Mouse (Mus musculus) layer of hippocampus, adult 9-10 months (tissue): ENCODE data around the gene St6galnac3.

Experiments used
- DNase-seq: peaks from one replicate; pipeline ENCODE4 v3.0.0; 2022; ENCODE audit warnings: low spot score

The St6galnac3 gene

DNA sequence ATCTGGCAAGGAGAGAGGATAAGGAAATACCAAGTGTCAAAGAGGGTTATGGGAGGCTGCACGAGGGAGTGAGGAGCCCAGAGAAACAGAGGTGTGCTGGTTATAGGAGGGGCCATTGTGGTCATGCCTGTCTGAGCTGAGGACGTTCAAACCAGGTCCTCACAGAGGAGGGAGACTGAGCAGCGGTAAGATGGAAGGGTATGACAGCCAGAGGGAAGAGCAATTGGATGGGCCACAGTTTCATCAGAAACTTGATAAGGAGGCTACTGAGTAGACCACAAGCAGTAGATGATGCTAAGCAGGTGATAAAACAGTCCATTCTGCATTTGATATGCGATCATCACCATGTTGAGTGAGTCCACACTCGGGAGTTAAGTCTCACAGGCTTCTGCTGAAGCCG is 212.4 kb downstream of the St6galnac3 start:
- no peak for DNase-seq

DNA sequence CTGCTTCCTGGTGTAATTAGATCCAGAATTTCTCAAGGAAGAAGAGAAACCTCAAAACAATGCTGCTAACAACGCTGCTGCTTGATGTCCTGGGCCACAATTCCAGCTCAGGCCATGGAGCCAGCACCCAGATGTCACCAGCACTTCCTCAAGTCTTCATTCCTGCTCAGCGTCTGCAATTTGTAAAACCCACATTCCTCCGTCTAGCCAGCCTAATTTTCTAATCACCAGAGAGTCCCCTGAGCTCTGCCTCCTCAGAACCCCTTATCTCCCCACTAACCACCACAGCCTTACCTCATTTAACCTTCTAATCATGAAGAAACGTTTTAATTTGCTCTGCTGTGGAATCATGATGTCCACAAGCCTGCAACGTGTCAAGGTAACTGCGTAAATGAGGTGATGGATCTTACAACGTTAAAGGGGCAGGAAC is 213.8 kb downstream of the St6galnac3 start:
- no peak for DNase-seq

DNA sequence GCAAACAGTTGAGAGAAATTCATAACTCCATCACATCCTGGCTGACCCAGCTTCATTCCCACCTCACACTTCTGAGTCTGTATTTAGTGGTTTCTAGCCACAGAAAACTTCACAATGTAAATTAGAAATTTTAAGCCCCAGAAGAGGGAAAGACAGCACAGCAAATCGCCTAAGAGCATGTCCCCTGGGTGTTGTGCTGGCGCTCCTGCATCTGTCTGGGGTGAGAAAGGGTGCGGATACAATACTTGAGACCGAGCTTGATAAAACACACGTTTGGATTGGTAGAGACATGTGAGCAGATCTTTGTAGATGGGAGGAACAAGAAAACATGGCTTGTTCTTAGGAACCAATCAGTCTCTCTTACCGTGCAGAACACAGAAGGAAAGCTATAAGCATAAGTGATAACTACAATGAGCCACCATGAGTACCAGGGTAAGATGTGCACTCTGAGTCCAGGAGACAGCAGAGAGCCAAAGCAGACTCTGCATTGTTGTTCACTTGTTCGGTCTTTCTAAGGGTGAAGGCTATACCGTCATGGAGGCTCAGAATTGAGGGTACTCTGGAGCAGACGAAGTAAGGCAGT is 214.8 kb downstream of the St6galnac3 start:
- no peak for DNase-seq

DNA sequence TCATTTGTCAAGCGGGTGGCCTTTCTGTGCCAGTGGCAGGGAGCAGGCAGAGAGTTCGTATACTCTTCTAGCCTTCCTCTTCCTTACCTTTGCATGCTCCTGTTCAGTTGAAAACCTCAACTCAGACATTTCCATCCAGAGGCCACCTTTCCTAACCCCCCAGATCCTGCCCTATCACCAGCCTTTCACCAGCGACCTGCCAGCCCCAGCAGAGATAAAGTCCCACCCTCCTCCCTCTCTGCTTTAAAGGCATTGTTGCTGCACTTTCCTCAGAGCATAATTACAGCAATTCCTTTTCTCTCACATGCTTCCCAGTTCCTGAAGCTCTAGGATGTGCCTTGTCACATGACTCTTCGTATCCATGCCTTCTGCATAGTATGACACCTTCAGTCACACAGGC is 215.3 kb downstream of the St6galnac3 start:
- DNase-seq: no peak

DNA sequence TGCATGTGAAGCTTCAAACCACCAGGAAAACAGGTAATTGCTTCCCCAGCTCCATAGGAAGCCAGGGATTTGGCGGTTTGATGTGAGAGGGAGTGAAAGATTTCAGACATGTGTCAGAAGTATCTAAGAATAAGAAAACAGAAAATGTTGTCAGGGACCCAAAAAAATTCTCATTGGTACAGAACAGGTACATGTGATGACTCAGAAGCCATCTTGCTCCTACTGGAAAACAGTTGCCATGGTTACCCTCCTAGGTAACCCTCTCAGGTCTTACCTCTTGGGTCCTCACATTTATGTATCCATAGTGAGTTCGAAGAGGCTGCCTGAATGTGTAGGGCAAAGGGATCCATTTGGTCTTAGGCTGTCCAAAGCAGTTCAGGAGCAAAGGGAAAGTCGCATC is 215.9 kb downstream of the St6galnac3 start:
- DNase-seq: no peak

DNA sequence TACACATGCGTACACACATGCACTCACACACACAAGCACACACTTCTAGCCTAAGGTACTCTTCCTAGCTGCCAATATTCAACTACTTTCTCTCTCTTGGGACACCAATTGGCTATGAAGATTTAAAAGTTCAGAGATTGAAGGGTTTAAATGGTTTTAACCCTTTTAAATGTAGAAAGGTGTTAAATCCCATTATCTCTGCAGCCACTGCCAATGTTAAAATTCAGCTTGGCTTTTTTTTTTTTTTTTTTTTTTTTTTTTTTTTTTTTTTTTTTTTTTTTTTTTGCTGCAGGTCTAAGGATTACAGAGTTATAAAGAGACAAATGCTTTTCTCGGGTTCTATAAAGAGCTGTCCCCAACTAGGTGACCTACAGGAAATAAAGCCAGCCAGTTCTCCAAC is 216.4 kb downstream of the St6galnac3 start:
- DNase-seq: no peak

DNA sequence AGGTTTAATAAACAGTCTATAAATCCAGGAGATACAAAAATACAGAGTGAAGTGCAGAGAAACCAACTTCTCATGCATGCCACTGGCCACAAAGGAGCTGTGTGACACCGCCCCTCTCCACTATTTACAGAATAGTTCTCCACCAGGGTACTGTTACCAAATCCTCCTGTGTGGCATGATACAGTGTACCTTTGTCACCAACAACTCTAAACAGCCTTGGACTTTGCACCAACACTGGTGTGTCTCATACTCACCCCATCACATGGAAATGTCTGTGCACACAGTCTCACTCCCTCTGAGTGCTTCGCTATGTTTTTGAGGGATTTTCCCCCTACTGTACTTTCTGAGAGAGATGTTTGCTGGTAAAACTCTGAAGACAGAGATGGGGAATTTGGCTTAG is 217.4 kb downstream of the St6galnac3 start:
- no peak for DNase-seq

DNA sequence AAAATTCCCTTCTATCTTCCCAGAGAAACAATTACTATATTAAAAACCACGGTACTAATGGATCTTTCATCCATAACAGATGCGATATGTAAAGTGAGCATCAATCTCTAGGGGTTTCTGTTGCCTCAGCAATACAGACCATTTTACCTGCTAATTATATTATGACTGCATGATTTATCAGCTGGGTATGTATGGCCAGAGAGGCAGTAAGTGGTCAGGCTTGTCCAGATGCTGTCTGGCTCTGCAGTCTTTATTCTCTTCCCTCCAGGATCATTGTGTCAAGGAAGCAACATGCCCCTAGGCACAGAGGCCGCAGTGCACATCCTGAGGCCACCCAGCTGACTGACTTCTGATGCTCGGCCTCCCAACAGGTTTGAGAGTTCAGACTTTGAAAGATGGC is 222.5 kb downstream of the St6galnac3 start:
- no peak for DNase-seq

DNA sequence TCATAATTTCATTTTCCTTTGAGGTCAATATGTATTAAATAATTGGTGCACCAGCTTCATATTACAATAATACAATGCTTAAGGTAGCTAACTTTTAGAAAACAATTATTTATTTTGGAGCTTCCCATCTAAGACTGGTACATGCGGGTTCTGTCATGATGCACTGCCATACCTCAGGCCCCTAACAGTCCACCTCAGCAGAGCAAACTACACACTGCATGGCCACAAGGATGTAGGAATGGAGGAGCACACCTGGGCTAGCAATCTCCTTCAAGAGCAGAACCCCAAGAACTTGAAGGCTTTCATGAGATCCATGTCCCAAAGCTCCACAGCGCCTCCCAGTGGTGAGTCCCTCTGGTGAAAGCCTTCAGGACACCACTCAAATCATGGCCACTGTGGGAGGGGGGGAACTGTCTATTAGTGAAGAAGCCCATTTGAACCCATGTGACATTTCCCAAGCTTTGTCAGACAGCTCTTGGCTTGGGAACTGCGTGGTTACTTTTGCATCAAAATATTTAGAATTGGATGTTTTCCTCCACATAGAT is 223.6 kb downstream of the St6galnac3 start:
- peak; percentile 67 for DNase-seq

DNA sequence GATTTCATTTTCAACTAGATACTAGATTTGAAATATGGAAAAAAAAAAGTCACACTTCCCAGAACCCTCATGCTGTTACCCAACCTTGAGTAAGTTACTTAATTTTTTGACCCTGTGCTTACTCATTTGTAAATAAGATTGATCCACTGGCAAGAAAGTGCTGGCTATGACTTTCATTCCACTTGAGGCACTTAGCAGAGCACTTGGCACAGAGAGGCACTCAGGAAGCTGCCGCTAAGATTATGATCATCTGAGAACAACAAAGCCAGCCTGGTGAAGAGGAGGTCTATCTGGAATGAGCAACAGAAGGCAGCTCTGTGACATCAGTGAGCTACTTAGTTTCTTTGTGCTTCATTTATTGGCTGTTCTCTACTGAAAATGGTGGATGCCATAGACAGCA is 232.0 kb downstream of the St6galnac3 start:
- DNase-seq: no peak

DNA sequence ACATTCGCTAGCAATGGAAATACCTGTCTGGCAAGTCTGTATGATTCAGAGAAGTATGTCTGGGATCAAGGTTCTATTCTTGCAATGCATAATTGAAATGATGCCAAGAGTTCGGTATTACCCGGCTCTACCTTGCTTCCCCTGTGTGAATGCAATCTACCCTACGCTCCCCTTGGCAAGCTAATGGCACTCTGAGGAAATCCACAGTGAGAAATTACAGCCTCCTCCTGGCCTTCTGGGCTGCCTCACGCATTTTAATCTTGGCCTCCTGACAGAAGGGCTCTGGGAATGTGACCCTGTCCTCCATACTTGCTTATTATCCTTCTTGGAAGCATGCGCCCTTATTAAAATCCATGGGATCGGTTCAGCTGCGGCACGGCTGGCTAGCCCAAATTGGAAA is 235.3 kb downstream of the St6galnac3 start:
- no peak for DNase-seq

DNA sequence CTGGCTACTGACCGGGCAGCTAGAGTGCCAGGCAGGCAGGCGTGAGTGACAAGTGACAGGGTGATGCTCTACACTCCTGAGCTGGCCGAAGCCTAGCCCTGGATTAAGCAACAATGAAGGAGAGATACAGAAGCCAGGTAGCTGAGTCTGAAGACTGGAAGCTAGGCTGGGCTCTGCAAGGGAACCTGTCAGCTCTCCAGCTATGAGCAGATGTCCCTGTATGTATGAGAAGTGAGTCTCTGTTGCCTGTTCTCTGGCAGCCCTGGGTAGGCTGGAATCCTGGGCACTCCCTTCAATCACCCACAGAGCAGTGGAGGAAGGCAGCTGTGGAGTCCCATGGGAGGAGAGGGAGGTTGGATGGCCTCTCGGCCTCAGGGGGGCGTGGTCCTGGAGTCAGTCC is 236.0 kb downstream of the St6galnac3 start:
- DNase-seq: no peak

DNA sequence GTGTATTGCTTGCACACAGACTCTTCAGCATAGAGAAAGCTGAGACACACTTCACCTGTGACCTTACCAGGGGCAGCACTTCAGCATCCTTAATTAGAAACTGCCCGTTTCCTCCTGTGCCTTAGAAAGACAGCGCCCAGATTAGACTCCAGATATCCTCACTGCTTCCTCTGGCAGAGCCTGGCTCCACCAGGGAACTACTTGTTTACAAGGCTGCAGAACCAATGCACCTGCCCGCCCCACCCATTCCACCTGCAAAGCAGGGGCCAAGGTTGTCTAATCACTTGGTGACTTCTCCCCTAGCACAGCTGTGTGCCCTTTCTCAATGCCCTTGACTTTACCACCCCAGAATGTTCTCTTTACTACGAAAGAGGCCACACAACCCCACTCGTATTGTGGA is 239.8 kb downstream of the St6galnac3 start:
- no peak for DNase-seq

DNA sequence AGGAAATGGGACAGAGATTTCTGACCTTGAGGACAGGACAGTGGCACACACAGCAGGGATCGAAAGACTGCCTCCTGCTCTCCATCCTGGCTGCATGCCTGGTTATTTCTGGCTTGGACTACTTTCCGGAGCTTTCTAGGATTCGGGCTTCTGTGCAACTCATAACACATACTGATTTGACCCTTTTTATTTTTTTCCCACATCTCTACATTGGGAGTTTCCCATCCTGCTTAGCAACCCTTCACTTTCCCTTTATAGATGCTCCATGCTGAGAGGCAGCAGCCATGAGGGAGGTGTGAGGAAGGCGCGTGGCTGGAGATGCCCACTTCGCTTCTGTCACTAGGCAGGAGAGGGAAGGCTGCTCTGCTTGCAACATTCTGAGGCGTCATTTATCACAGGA is 240.3 kb downstream of the St6galnac3 start:
- DNase-seq: peak; percentile 54

DNA sequence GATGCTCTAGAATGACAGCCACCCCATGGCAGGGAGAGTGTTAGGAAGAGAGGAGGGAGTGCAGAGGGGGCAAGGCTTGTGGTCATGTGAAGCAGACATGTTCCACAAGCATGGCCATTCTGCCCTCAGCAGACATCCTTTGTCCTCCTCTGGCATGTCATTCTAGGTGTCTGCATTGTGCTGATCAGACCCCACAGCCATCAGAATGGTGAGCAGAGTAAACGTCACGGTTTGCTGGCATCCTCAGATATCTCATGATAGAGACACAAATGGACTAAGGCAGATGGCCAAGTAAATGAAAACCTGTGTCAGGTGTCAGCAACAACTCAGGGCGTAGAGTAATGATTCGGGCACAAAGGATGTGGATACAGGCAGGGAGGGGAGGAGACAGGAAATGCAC is 241.3 kb downstream of the St6galnac3 start:
- DNase-seq: no peak

DNA sequence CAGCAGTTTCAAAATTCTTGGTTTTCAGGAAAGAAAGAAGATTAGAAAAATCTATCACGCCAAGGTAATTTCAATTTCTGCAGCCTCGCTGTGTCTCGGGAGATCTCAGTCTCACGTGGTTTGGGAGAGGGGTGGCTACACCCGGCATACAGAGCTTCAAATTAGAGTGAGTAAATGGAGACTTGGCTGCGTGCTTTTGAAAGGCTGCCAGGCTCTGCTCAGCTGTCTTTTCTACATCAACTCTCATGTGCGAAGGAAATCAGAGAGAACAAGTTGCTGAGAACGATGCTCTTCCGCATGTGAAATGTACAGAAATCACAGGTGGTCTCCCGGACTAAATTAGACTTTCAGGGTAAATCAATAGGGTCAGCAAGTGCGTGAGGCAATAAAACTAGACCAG is 242.9 kb downstream of the St6galnac3 start:
- no peak for DNase-seq

DNA sequence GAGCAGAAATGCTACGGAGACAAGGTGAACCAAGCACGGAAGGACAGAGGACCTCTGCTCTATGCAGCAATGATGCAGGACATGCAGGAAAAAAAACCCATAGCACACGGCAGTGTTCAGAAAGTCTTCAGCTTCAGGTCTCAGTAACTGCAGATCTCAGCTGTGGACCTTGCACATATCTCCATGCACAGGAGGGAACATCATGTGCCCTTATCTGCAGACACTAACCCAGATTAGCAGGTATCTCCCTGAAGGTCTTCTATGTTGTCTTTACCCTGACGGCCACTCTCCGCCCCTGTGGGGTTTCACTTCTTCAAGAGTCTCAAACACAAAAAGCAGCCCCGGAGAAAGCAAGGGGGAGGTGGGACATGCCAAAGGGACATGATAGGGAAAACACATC is 244.0 kb downstream of the St6galnac3 start:
- no peak for DNase-seq

DNA sequence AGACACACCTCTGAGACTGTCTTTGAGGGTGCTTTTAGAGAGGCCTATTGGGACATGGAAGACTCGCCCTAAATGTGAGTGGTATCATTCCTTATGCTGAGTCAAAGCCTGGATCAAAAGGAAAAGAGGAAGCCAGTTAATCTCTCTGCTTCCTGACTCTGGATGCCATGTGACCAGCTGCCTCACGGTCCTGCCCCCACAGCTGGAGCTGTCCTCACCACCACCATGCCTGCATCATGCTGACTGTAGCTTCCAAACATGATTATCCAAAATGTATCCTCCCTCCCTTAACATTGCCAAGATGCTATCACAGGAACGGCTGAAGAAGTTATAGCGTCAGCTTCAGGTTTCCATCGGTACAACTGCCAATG is 244.4 kb downstream of the St6galnac3 start:
- DNase-seq: no peak

DNA sequence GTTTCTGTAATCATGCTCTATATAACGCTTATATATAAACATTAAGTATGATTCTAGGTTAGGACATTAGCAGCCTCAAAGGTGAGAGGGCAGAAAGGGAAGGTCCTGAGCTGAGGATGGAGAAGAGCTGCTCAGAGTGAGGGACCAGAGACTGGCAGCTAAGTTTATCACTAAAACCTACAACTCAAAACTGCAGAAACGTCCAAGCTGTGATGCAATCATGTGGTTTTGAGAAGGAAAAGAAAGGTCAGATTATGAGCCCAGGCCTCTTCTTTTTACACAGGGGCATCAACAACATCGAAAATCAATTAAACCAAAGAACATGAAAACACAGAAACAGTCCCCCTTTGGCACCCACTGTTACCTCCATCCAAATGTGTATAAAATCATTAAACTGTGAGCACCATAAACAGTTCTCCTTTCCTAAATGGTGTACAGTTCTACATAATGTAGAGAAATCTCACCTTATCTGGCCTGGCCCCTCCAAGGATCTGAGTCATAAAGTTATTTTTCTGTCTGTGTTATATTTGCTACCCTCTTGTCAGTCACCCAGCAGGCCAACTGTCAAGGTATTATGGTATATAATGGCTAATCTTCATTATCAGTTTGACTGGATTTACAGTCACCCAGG is 244.9 kb downstream of the St6galnac3 start:
- no peak for DNase-seq

DNA sequence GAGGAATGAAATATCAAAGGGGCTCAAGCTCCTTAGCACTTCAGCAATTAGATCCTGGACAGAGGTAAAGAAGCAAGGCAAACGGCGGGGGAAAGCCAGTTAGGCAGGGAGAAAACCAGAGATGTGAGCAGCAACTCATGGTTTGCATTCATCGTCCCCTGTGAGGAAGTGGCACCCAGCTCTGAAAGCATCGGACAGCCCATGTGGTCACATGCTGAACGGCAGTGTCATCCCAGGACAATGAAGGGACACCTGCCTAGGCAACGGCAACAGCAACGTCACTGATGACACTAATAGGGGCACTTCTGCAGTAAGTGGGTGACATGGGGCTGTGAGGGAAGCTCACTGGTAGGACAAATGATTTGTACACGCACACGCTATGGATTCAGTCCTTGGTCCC is 249.1 kb downstream of the St6galnac3 start:
- DNase-seq: no peak

DNA sequence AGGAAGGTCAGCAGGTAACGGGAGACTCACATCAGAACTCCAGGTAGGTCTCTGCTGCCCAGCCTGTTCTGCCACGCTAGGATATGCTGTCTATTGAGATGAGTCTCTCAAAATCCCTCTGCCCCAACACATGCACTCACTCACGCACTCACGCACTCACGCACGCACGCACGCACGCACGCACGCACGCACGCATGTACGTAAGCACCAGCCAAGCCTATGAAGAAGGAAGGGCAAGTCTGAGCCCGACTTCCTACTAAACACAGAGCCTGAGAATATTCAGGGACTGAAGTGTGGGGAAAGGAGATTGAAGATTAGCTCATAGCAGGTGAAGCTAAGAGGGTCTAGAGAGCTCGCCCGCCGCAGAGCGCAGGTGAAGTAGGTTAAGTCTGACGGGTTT is 249.5 kb downstream of the St6galnac3 start:
- DNase-seq: no peak

DNA sequence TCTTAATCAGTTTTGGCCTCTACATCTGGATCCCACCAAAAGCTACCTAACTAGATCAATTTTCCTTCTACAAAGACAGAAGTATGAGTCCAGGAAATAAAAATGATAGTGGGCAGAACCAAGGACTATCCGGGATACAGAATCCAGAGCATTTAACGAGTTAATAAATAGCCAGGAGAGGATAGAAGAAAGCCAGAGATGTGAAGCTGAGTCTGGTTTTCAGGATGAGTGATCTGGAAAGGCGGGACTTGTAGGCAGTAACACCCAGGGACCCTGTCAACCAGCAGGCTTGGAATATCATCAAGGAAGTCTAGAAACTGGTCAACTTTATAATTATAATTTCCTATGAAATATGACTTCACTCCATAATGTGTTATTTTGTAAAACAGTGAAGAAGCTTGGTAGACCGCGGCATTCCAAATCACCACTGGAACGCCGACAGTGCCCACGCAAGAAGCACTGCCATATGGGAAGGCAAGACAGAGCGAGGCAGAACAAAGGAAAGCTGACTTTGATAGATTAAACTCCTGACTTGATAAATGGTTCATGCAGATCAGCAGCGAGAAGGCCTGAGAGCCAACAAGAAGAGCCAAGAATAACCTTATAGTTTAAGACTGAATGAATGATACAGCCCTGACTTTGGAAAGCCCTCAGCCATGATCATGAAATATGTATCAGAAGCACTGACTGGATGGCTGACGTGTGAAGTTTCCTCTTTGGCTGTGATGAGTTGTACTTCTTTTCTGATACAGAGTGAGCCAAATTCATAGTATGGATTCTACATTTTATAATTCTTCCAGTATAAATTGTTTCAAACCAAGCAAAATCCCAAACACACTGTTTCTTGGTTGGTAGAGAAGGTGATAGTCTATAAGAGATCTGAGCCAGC is 252.1 kb downstream of the St6galnac3 start:
- DNase-seq: no peak

DNA sequence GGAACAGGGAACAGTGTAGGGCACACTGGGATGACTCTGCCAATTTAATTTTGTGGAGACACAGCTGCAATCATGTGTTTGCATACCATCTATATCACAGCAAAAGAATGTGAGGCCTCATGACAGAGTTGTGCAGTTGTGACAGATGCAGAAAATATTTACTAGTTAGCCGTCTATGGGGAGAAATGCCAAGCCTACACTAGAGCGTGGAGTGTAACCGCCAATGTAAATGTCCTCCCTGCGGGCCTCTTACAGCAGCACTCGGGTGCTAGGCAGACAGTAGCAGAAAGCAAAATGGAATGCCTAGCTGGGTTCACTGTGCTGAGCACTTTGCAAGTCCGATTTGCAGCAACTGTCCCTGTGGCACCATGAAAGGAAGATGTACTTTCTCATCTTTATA is 261.1 kb downstream of the St6galnac3 start:
- DNase-seq: no peak
